Mouse (Mus musculus) ES-E14 (cell line): ENCODE data around the gene Rgma. TPM values are rescaled to one million over a fixed set of nuclear protein-coding genes. Genes with fewer than 3 reads are reported as not detected.

Experiments used
- DNase-seq: peaks from one replicate; pipeline ENCODE4 v3.0.0-alpha.2; 2013; ENCODE audit warnings: low read depth, low spot score
- H3K27ac ChIP-seq: 2 replicates; pipeline ENCODE4 v1.5.1; 2012; ENCODE audit warnings: low read depth, mild to moderate bottlenecking, low read length, moderate library complexity, mixed read lengths; ENCODE audit not compliant: poor library complexity, insufficient read depth, severe bottlenecking
- H3K36me3 ChIP-seq: 2 replicates; pipeline ENCODE4 v1.6.1; 2012; ENCODE audit warnings: mild to moderate bottlenecking, low read length, moderate library complexity, mixed read lengths; ENCODE audit not compliant: control insufficient read depth, poor library complexity, insufficient read depth, severe bottlenecking
- H3K4me1 ChIP-seq, 2 experiments: fragments of 150-350 bp in 1 of 2; sonication (generic) in 1 of 2; 2 replicates each; pipeline ENCODE4 v1.6.1; 2012; ENCODE audit warnings: low read length in 2 of 2, mild to moderate bottlenecking in 1 of 2, mixed read lengths in 1 of 2; ENCODE audit not compliant: control insufficient read depth in 2 of 2, insufficient read depth in 2 of 2, poor library complexity in 1 of 2
- H3K4me3 ChIP-seq, 2 experiments: fragments of 150-350 bp in 1 of 2; sonication (generic) in 1 of 2; 2 replicates each; pipeline ENCODE4 v1.5.1; 2012; ENCODE audit warnings: low read length in 2 of 2, low read depth in 1 of 2, mild to moderate bottlenecking in 1 of 2, mixed read lengths in 1 of 2; ENCODE audit not compliant: insufficient read depth in 1 of 2, poor library complexity in 1 of 2, severe bottlenecking in 1 of 2
- H3K9ac ChIP-seq: 2 replicates; pipeline ENCODE4 v1.6.1; 2012; ENCODE audit warnings: low read depth, mild to moderate bottlenecking, low read length, mixed read lengths; ENCODE audit not compliant: poor library complexity, insufficient read depth, severe bottlenecking
- H3K9me3 ChIP-seq: fragments of 150-350 bp; sonication (generic); 2 replicates; pipeline ENCODE4 v1.6.1; 2012; ENCODE audit warnings: low read depth, mild to moderate bottlenecking, low read length; ENCODE audit not compliant: control insufficient read depth, insufficient read depth
- CHD2 ChIP-seq: IDR thresholded peaks from 2 replicates; pipeline ENCODE4 v1.6.1; 2014; ENCODE audit warnings: mild to moderate bottlenecking, low read depth, low read length, inconsistent platforms
- HCFC1 ChIP-seq: IDR thresholded peaks from 2 replicates; pipeline ENCODE4 v1.6.1; 2012; ENCODE audit warnings: low read length, inconsistent platforms, borderline replicate concordance; ENCODE audit not compliant: insufficient read depth
- MAFK ChIP-seq: IDR thresholded peaks from 2 replicates; pipeline ENCODE4 v1.6.1; 2014; ENCODE audit warnings: mild to moderate bottlenecking, low read depth, low read length, inconsistent platforms; ENCODE audit not compliant: insufficient read depth
- ZC3H11A ChIP-seq: IDR thresholded peaks from 2 replicates; pipeline ENCODE4 v1.6.1; 2012; ENCODE audit warnings: low read depth, mild to moderate bottlenecking, inconsistent platforms, low read length, borderline replicate concordance
- ZNF384 ChIP-seq: IDR thresholded peaks from 2 replicates; pipeline ENCODE4 v1.6.1; 2012; ENCODE audit warnings: low read depth, low read length, inconsistent platforms
- in situ Hi-C, 2 experiments: fragments of 600-800 bp; cut with MboI; formaldehyde crosslinking; loops; one replicate each; pipeline ENCODE4 v1.15.1; 2025; ENCODE audit warnings: low sequenced_read_pairs in 2 of 2, inconsistent platforms in 1 of 2; ENCODE audit not compliant: unreplicated experiment in 2 of 2
- total RNA-seq: library from RNA; depleted of rRNA; stranded (reverse); fragments of 300-350 nt; gene quantifications from 2 replicates; pipeline ENCODE4 v1.2.3, GENCODE M21; 2012

Rgma gene
- total RNA-seq, 1 experiment: 3.7 TPM

GRCm38 (mm10) chr7:73365965-73366364, 9.3 kb upstream of the Rgma start:
- in situ Hi-C loops: no loop called here
- DNase-seq: no peak
- Histone ChIP-seq H3K4me1 (no peaks in the 10 kb centered on the region), H3K36me3 (no peaks in the 10 kb centered on the region), H3K9ac (no peak overlapping the region), H3K9me3 (no peaks in the 10 kb centered on the region), H3K27ac (no peak overlapping the region), H3K4me3 (no peak overlapping the region)
- TF ChIP-seq ZNF384 (no peak), CHD2 (no peak), HCFC1 (no peak), MAFK (no peak), ZC3H11A (no peak)

- Histone ChIP-seq H3K4me3 (no peak overlapping the region), H3K9me3 (no peaks in the 10 kb centered on the region), H3K27ac (no peak overlapping the region), H3K9ac (no peak overlapping the region), H3K4me1 (peaks cover 0 to 3% of the 10 kb centered on the region in 2 experiments; a peak in 1 of 4 replicates), H3K36me3 (no peaks in the 10 kb centered on the region)
- TF ChIP-seq HCFC1 (no peak), MAFK (no peak), ZC3H11A (no peak), CHD2 (no peak), ZNF384 (no peak)
- no peak for DNase-seq
- in situ Hi-C loops: no loop called here
Measured at GRCm38 (mm10) chr7:73367681-73368464, 7.4 kb upstream of the Rgma start.

- no peak for TF ChIP-seq HCFC1
- TF ChIP-seq MAFK: no peak
- no peak for TF ChIP-seq CHD2
- TF ChIP-seq ZNF384: no peak
- no peak for TF ChIP-seq ZC3H11A
- DNase-seq: no peak
- H3K36me3 ChIP-seq: no peaks in the 10 kb centered on the region
- H3K4me3 ChIP-seq: no peak overlapping the region
- no peak overlapping the region for H3K9ac ChIP-seq
- no peaks in the 10 kb centered on the region for H3K9me3 ChIP-seq
- no peak overlapping the region for H3K27ac ChIP-seq
- H3K4me1 ChIP-seq: peaks cover 3 to 5% of the 10 kb centered on the region in 2 experiments; a peak in 2 of 4 replicates
- in situ Hi-C loops: no loop called here
Measured at GRCm38 (mm10) chr7:73369992-73370391, 5.3 kb upstream of the Rgma start.

GRCm38 (mm10) chr7:73371587-73372321, 3.6 kb upstream of the Rgma start:
- no peak overlapping the region; the same call in 1 of the 2 replicates for H3K27ac ChIP-seq
- no peaks in the 10 kb centered on the region for H3K9me3 ChIP-seq
- no peak for TF ChIP-seq HCFC1
- TF ChIP-seq ZNF384: no peak
- no peak for TF ChIP-seq MAFK
- no peak for TF ChIP-seq CHD2
- no peak for TF ChIP-seq ZC3H11A
- DNase-seq: peak; percentile 22
- in situ Hi-C loops: no loop called here
- peak overlapping the region in 1 of 2 experiments; percentile 35; a peak in 2 of 4 replicates for H3K4me3 ChIP-seq
- no peak overlapping the region; the same call in 1 of the 2 replicates for H3K9ac ChIP-seq
- H3K4me1 ChIP-seq: peaks cover 3 to 10% of the 10 kb centered on the region in 2 experiments; a peak in 2 of 4 replicates
- no peaks in the 10 kb centered on the region for H3K36me3 ChIP-seq
